Mouse (Mus musculus) midbrain, embryonic 16.5 days (tissue): ENCODE measurements around the gene Stag1. TPM values are rescaled to one million over a fixed set of nuclear protein-coding genes. Genes with fewer than 3 reads are reported as not detected.
"Not testable (repeated sequence)": the region's sequence is repeated elsewhere in the genome, so short reads cannot be mapped to it uniquely, and the experiment has no call there.

Experiments
- ATAC-seq: fragments of 200-750 bp; cut with Nextera tagmentation; 2 replicates; pipeline ENCODE4 v1.8.0; 2017; ENCODE audit warnings: moderate TSS enrichment
- H3K27ac ChIP-seq: fragments of 300-500 bp; sonication (generic); 2 replicates; pipeline ENCODE4 v1.5.1; 2014; ENCODE audit warnings: mild to moderate bottlenecking, low read length, mixed read lengths
- H3K27me3 ChIP-seq: fragments of 300-500 bp; sonication (generic); 2 replicates; pipeline ENCODE4 v1.6.1; 2014; ENCODE audit warnings: low read depth, low read length, mixed read lengths; ENCODE audit not compliant: control insufficient read depth, insufficient read depth
- H3K36me3 ChIP-seq: fragments of 300-500 bp; sonication (generic); 2 replicates; pipeline ENCODE4 v1.6.1; 2014; ENCODE audit warnings: mild to moderate bottlenecking, low read length, moderate library complexity, mixed read lengths; ENCODE audit not compliant: control insufficient read depth, insufficient read depth
- H3K4me1 ChIP-seq: fragments of 300-500 bp; sonication (generic); 2 replicates; pipeline ENCODE4 v1.6.1; 2014; ENCODE audit warnings: mild to moderate bottlenecking, low read length, mixed read lengths; ENCODE audit not compliant: control insufficient read depth, insufficient read depth
- H3K4me2 ChIP-seq: fragments of 300-500 bp; sonication (generic); 2 replicates; pipeline ENCODE4 v1.6.1; 2014; ENCODE audit warnings: mild to moderate bottlenecking, low read length, mixed read lengths
- H3K4me3 ChIP-seq: fragments of 300-500 bp; sonication (generic); 2 replicates; pipeline ENCODE4 v1.5.1; 2014; ENCODE audit warnings: low read depth, mild to moderate bottlenecking, low read length, moderate library complexity, mixed read lengths
- H3K9ac ChIP-seq: fragments of 300-500 bp; sonication (generic); 2 replicates; pipeline ENCODE4 v1.6.1; 2014; ENCODE audit warnings: low read depth, low read length, mixed read lengths
- H3K9me3 ChIP-seq: fragments of 300-500 bp; sonication (generic); replicated peaks from 2 replicates; pipeline ENCODE4 v1.6.1; 2014; ENCODE audit warnings: mild to moderate bottlenecking, low read length, mixed read lengths; ENCODE audit not compliant: control insufficient read depth, poor library complexity, severe bottlenecking
- WGBS: fragments of 180-500 bp; shearing (Covaris S2); extraction: QIAGEN DNeasy Blood & Tissue Kit; methylation state at CpG from one replicate; pipeline ENCODE4 v1.1.7; 2014; 5-methylcytosine and 5-hydroxymethylcytosine counted together
- polyA plus RNA-seq: library from polyadenylated mRNA; unstranded; fragments of >200 nt; fragmentation: Nextera tagmentation; extraction: Ambion mirVana; gene quantifications from 2 replicates; pipeline ENCODE4 v1.2.1, GENCODE M21; 2015

Gene Stag1
- polyA plus RNA-seq, 1 experiment from 2014 or later, result 26.5 TPM

DNA sequence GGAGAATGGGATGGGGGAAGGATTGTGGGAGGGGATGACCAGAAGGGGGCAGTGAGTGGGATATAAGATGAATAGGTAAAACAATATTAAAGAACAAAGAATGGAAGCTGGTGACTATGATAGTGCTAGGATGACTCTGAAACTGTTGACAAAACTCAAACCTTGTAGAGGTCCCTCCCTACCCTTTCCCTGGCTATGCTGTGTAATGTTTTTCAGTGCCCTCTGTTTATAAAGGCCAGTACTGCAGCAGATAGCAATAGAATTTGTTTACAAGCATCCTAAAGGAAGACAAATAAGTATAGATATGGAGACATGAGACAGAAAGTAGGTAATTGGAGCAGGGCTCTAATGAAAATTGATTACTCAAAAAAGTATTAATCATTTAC, 139.0 kb downstream of the Stag1 start:
- no peak for ATAC-seq
- Histone ChIP-seq H3K4me3 (no peak overlapping the region), H3K9ac (no peak overlapping the region)

DNA sequence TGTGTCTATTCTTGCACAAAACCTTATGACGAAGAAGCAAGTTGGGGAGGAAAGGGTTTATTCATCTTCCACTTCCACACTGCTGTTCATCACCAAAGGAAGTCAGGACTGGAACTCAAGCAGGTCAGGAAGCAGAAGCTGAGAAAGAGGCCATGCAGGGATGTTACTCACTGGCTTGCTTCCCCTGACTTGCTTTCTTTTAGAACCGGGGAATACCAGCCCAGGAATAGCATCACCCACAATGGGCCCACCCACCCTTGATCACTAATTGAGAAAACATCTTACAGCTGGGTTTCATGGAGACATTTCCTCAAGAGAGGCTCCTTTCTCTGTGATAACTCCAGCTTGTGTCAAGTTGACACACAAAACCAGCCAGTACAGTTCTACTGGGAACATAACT, 179.6 kb downstream of the Stag1 start:
- H3K4me2 ChIP-seq, H3K27me3 ChIP-seq, H3K4me1 ChIP-seq, ATAC-seq, H3K36me3 ChIP-seq, H3K9me3 ChIP-seq, H3K27ac ChIP-seq, H3K4me3 ChIP-seq, H3K9ac ChIP-seq: not testable (repeated sequence)
- 83% methylated on average over 2 of the region's 2 CpGs for WGBS

More for the DNA sequence above, 139.0 kb downstream of the Stag1 start:
- H3K4me1 ChIP-seq, result no peaks in the 10 kb centered on the region
- no peaks in the 10 kb centered on the region for H3K36me3 ChIP-seq
- no peak overlapping the region for H3K4me2 ChIP-seq
- H3K9me3 ChIP-seq, result no peaks in the 10 kb centered on the region
- no peaks in the 10 kb centered on the region for H3K27me3 ChIP-seq
- no peak overlapping the region for H3K27ac ChIP-seq

DNA sequence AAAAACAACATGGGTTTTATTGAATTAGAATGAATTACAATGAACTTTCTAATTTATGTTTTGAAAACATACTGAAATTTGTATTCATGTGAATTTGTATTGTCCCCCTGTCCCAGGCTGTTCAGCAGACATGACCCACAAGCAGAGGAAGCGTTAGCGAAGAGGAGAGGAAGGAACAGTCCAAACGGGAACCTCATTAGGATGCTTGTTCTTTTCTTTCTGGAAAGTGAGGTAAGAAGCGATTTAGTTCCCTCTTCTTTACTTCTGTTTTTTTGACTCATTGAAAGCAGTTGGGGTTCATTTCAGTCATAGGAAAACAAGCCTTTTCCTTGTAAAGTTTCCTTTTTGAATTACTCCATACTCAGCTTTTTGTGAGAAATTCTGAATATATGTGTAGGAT, 268.4 kb downstream of the Stag1 start:
- H3K27me3 ChIP-seq, result no peaks in the 10 kb centered on the region
- 93% methylated on average over 4 of the region's 4 CpGs for WGBS
- ATAC-seq, result no peak
- H3K36me3 ChIP-seq, result no peaks in the 10 kb centered on the region
- no peak overlapping the region for H3K4me3 ChIP-seq
- no peaks in the 10 kb centered on the region for H3K9me3 ChIP-seq
- H3K4me1 ChIP-seq, result no peaks in the 10 kb centered on the region
- H3K27ac ChIP-seq, result no peak overlapping the region
- H3K4me2 ChIP-seq, result no peak overlapping the region
- H3K9ac ChIP-seq, result no peak overlapping the region

DNA sequence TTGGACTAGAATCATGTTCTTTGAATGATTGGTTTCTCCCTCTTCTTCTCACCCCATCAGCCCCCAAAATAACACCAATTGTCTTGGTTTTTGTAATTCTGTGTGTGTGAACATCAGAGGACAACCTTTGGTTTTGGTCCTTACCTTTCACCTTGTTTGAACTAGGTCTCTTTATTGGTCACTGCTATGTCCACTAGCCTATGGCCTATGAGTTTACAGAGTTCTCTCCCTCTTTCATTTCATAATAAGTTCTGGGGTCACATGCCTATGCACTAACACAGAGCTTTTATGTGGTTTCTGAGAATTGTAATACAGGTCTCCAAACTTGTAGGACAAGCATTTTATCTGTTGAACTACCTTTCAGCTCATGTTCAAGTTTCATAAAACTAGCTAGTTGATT, 272.0 kb downstream of the Stag1 start:
- H3K9ac ChIP-seq, result no peak overlapping the region
- no peaks in the 10 kb centered on the region for H3K27me3 ChIP-seq
- ATAC-seq, result no peak
- no peaks in the 10 kb centered on the region for H3K4me1 ChIP-seq
- no peak overlapping the region for H3K4me3 ChIP-seq
- H3K27ac ChIP-seq, result no peak overlapping the region
- H3K9me3 ChIP-seq, result no peaks in the 10 kb centered on the region
- H3K36me3 ChIP-seq, result no peaks in the 10 kb centered on the region
- H3K4me2 ChIP-seq, result no peak overlapping the region

DNA sequence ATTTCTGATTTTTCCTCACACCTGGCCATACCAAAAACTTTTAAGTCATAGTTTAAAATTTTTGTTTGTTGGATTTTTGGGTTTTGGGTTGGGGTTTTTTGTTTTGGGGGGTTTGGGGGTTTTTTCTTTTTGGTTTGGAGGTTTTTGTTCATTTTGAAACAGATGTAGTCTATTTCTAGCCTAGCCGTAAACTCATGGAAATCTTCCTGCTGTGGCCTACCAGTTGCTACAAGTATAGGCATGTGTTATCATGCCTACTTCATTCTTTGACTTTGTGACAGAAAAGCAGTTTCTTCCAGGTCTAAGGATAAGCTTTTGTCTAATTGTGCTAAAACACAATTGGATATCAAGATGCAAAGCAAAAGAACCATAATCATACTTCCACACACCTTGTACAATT, 298.5 kb downstream of the Stag1 start:
- Histone ChIP-seq H3K9ac (no peak overlapping the region), H3K4me2 (no peak overlapping the region), H3K27me3 (no peaks in the 10 kb centered on the region), H3K27ac (no peak overlapping the region), H3K9me3 (no peaks in the 10 kb centered on the region), H3K4me1 (no peaks in the 10 kb centered on the region), H3K36me3 (no peaks in the 10 kb centered on the region), H3K4me3 (no peak overlapping the region)
- 96% methylated on average over 1 of the region's 1 CpGs for WGBS
- no peak for ATAC-seq

DNA sequence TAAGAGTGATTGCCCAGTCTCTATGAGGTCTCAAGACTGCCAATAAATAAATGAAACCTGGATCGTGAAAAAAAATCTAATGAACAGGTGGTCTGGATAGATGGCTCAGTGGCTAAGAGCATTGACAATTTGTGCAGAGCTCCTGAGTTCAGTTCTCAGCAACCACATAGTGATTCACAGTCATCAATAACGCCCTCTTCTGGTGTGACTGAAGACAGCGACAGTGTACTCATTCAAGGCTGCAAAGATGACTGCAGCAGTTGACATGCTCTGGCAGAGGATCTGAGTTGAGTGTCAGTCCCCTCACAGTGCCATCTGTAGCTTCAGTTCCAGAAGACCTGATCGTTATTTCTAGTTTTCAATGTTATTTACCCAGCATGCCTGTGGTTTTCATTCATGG, 300.4 kb downstream of the Stag1 start:
- H3K27me3 ChIP-seq, result no peaks in the 10 kb centered on the region
- ATAC-seq, result no peak
- no peak overlapping the region for H3K9ac ChIP-seq
- 87% methylated on average over 4 of the region's 4 CpGs for WGBS
- no peak overlapping the region for H3K27ac ChIP-seq
- H3K4me2 ChIP-seq, result no peak overlapping the region
- H3K36me3 ChIP-seq, result no peaks in the 10 kb centered on the region
- H3K4me3 ChIP-seq, result no peak overlapping the region
- H3K4me1 ChIP-seq, result no peaks in the 10 kb centered on the region
- H3K9me3 ChIP-seq, result no peaks in the 10 kb centered on the region

DNA sequence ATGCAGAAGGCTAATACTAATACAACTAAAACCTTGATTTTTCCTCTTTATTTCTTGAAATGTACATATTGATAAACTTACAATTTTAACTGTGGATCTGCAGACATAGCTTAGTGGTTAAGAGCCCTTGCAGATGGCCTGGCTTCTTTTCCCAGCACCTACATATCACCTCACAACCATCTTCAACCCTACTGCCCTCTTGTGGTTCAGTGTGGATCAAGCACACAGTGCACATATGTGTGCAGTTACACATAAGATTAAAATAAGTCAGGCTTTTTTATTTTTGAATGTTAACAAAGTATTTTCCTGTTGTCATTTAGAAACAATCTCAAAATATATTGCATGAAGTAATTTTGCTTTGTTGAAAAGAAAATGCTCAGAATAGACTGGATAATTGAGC, 312.8 kb downstream of the Stag1 start:
- Histone ChIP-seq H3K4me3 (no peak overlapping the region), H3K36me3 (peaks cover 6% of the 10 kb centered on the region), H3K27me3 (no peaks in the 10 kb centered on the region), H3K27ac (no peak overlapping the region), H3K4me2 (no peak overlapping the region), H3K9ac (no peak overlapping the region), H3K4me1 (no peaks in the 10 kb centered on the region), H3K9me3 (no peaks in the 10 kb centered on the region)
- no peak for ATAC-seq

DNA sequence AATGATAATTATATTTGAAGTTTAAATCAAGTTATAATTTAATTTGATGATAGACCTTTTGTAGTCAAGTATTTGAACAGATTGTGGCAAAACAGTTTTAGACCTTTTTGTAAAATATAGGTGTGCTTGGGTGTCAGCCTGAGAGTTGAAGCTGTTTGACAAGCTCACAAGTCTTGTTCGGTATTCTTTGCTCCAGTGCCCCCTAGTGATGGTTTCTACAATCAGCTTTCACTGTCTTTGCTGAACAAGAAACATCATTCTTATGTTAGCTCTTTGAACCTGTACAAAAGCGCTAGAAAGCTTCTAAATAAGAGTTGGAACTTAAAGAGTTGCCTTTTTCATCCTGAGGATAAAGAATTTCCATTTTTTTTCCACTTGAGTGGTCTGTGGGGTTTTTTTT, 319.5 kb downstream of the Stag1 start:
- no peak for ATAC-seq
- H3K4me1 ChIP-seq, result no peaks in the 10 kb centered on the region
- 41% methylated on average over 2 of the region's 2 CpGs for WGBS
- no peak overlapping the region for H3K4me3 ChIP-seq
- H3K9ac ChIP-seq, result no peak overlapping the region
- no peak overlapping the region for H3K27ac ChIP-seq
- no peaks in the 10 kb centered on the region for H3K9me3 ChIP-seq
- no peak overlapping the region for H3K4me2 ChIP-seq
- H3K27me3 ChIP-seq, result no peaks in the 10 kb centered on the region
- H3K36me3 ChIP-seq, result no peaks in the 10 kb centered on the region

DNA sequence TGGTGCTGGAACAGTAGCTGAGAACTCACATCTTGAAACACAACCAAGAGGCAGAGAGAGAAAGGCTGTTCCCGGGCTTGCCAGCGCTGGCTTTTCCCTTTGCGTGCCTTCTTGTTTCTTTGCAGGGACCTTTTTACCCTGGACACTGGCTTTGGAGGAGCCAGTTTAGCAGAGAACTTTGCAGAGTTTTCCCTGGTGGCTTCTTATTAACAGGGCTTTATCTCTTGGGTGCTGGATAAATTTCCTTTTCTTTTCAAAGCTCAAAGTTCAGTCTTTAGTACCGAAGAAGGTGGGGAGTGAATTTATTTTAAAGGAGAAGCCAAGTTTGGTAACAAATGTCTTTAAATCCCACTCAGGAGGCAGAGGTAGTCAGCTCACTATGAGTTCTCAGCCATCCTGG, 329.0 kb downstream of the Stag1 start:
- Histone ChIP-seq H3K27me3 (no peaks in the 10 kb centered on the region), H3K4me1 (no peaks in the 10 kb centered on the region), H3K36me3 (no peaks in the 10 kb centered on the region), H3K4me3 (no peak overlapping the region), H3K9me3 (no peaks in the 10 kb centered on the region), H3K4me2 (no peak overlapping the region), H3K9ac (no peak overlapping the region), H3K27ac (no peak overlapping the region)
- WGBS, result 93% methylated on average over 4 of the region's 4 CpGs
- ATAC-seq, result no peak

DNA sequence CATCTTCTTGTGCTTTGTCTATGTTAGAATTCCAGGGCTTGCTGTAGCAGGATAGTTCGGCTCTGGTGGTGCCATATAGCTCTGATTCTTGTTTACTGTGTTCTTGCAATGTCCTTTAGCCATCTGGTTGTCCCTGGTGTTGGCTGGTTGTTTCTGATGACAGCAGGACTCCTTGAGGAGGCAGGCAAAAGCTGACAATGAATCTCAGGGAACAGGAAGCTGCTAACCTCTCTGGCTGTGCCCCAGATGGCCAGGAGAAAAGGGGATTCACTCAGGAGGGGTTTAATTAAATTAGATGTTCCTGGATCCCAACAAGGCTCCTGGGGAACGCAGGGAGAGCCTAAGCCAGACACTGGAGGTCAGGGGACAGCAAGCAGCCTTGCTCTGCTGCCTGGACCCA, 344.4 kb downstream of the Stag1 start:
- no peak overlapping the region for H3K4me3 ChIP-seq
- 42% methylated on average over 2 of the region's 2 CpGs for WGBS
- no peaks in the 10 kb centered on the region for H3K27me3 ChIP-seq
- no peaks in the 10 kb centered on the region for H3K9me3 ChIP-seq
- H3K9ac ChIP-seq, result no peak overlapping the region
- no peak overlapping the region for H3K27ac ChIP-seq
- ATAC-seq, result no peak
- no peaks in the 10 kb centered on the region for H3K4me1 ChIP-seq
- no peaks in the 10 kb centered on the region for H3K36me3 ChIP-seq
- no peak overlapping the region for H3K4me2 ChIP-seq
